Mouse (Mus musculus): ENCODE measurements around the gene Il17rd. TPM values are rescaled to one million over a fixed set of nuclear protein-coding genes. Genes with fewer than 3 reads are reported as not detected.

Il17rd gene
- polyA plus RNA-seq, 3 experiments from 2014 or later, result 0.18 to 0.40 (median 0.21) TPM

DNA sequence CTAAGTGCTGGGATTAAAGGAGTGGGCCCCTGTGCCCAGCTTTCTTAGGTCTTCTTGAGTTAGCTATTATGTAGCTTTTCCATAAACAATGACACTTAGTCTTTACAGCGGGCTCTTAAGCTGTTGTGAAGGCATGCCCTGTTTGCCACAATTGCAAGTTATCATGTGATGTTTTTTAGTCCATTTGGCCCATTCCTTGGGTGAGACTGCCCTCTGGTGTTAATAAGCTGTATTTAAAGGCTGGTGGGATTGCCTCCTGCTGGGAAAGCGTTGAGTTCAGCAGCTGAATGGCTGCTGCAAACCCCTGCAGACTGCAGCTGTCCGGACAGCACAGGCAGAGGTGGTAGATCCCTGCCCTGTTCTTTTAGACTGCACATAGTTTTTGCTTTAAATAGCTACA, 58.0 kb downstream of the Il17rd start:
- ATAC-seq, result peak; percentile 60

DNA sequence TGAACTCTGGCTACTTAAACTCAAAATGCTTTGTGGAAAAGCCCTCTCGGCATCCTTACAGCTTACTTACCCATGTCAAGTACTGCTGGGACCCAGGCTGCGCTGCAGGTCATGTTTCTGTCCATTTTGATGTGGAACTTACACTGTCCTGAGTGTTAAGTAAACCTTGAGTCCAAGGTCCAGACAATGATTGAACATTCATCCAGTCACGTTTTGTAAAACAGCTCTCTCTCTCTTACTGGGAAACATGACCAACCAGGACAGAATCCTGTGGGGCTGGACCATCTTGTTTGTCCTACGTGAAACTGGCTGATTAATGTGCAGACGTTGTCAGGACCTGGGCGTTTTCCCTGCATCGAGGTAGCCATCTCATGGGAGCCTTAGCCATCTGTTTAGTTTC, 63.0 kb downstream of the Il17rd start:
- no peak for ATAC-seq

DNA sequence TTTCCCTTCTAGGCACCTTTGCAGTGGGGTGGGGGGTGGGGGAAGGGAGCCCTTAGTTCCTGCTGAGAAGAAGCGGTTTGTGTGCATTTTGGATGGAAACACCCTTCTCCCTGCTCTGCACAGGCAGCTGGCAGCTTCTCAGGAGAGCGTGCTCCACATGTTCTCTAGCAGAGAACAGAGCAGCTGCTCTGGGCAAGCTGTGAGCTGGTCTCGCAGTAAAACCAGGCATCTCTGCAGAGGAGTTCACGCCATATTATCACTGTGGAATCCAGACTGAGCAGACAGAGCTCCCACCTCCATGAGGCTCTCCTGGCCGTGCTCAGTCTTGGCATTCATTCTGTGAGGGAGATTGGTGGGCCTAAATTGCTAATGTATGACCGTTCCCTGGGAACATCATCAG, 64.0 kb downstream of the Il17rd start:
- no peak for ATAC-seq

DNA sequence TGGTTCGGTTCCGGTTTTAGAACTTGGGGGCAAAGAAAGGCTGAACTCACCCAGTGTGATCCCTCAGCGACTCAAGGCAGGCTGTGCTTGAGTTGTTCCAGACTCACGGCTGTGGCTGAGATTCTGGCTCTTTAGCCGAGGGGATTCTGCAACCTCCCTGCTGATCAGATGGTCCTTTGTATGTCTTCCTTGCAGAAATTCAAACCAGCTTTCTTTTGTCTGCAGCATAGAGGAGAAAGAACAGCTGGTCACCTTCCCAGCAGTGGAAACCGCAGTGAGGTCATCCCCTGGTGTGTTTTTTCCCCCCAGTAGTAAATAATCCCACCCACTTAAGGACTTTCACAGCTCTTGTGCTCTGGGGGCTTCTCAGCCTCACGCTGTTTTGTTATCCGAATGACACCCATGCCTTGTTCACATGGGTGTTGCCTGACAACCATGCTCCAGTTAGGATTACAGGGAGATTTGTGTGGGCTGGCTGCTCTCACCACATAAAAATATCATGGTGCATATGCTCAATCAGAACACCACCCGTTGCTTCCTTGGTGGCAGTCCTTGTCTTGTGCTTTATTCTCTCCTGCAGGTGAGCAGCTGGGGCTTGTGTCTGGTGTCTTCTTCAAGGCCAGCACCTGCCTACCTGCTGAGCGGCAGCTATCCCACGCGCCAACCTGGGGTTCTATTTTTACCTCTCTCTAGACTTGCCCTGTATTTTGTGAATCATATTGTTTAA, 67.2 kb downstream of the Il17rd start:
- ATAC-seq, result no peak

DNA sequence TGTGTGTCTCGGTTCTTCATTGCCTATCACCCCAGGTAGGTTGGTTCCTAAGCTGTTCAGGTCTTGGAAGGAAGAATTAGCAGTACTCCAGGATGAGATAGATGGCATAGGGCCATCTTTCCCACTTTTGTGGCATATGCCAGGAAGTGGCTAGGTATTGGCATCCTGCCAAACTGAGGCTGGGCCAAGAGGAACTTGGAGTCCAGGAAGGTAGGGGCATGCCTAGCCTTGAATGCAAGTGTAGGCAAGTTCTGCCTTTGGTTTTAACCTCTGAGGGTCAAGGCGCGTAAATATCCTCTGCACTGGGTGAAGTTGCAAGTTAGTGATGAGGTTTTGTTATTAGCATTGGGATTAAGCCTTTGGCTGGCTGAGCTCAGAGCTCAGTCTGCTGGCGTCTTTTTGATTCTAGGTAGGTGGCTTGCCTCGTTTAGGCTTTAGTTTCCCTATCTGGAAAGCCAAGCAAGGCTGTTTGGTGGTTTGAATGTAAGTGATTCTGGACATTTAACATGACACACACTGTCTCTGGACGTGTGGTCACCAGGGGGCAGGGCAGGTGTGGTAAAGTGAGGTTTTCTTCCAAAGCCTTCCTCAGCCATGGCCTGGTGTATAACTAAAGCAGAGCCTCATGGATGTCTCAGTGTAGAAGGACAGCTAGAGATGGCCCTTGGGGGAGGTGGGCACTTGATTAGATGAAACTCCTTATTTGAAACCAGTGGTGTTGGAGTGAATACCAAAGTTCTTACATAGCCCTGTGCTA, 70.2 kb downstream of the Il17rd start:
- ATAC-seq, result no peak

DNA sequence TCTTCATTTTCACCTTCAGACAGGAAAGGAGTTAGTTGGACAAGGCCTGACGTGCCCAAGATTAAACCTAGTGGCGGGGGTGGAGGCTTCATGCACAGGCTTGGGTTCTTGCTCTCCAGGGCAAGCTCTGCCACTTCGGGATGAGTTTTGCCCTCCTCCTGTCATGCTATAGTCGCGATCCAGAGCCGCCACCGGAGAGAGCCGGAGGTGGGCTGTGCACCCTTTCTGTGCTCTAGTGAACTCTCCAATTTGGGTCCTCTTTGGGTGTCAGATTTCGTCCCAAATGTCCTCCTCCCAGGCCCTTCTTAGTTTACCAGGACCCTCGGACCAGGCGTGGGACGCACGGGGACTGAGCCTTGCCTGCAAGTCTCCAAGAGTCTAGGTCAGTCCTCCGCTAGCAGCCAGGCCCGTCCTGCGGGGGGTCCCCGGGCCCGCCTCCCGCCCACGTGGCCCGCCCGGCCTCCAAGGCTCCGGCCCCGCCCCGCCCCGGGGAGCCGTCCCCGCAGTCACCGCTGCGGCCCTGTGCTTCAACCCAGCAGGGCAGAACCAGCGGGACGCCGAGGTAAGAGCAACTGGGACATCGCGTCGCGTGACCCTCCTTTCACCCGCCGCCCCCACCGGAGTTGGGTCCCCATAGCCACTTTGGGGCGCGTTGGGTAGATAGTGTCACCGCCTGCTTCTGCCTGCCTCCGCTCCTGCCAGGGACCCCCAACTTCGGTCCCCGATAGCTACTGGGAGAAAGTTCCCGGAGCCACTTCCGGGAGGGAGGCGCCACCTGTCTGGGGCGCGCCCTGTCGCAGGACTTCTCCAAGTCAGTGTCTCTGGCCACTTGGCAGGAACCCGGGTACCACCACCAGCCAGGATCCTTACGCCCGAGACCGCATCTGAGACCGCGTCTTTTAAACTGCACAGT, 75.9 kb downstream of the Il17rd start, which contains the start of gene Arhgef3:
Arhgef3 (plus strand) TSS at position 538 of the 913 bp plus-strand sequence.
- ATAC-seq, result no peak

DNA sequence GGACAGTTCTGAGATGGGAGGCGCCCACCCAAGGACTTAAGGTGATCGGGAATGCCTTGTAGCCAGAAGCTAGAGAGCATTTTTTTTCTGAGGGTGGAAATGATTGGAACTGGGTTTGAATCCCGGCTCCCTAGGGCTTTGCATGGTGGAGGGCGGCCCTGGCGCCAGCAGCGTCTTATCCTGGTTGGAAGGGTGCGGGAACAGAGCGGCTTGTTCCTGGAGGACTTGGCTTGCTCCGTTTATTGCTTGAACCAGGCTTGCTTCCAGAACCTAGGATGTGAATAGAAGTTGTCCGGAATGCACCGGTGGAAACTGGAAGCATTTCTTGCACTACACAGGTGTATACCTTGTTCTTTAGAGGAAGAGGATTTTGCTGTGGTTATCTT, 76.5 kb downstream of the Il17rd start:
- no peak for ATAC-seq

DNA sequence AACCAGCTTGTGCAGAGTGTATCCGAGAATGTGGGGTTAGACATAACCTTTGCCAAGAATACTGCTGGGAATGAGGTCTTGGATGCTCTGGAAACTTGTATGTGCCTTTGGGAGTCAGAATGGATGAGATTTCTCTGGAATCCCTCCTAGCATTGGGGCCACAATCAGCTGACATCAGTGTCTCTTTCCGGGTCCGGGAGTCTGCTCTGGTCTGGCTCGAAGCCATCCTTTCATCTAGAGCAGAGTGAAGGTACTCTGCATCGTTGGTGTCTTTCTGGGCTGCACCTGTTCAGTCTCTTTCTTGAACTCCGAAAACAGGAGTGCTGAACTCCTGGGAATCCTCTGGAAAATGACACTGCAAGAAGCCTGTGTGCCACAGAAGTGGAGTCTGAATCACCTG, 77.2 kb downstream of the Il17rd start:
- ATAC-seq, result no peak

DNA sequence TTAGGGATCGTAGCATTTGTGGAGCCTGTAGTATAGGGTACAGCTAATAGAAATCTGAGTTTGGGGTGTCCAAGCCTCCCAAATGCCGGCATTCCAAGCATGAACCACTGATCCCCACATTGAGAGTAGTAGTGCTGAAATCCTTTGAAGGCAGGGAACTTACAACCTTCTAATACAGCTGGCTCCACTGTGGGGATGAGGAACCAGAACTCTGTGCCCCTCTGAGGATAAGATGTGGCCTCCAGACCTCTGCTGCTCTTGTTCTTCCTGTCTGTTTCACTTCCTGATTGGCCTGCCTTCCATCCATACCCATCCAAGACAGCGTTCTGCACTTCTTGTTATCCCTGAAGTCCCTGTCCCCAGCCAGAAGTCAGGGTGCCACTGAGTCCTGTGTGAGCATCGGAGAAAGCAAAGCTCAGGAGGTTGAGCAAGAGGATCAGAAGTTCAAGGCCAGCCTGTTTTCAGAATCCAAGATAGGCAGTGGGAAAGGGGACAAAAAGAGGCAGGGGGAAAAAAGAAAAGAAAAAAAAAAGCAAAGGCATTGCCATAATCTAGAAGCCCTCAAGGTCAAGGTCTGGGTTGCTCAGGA, 77.9 kb downstream of the Il17rd start:
- ATAC-seq, result no peak

DNA sequence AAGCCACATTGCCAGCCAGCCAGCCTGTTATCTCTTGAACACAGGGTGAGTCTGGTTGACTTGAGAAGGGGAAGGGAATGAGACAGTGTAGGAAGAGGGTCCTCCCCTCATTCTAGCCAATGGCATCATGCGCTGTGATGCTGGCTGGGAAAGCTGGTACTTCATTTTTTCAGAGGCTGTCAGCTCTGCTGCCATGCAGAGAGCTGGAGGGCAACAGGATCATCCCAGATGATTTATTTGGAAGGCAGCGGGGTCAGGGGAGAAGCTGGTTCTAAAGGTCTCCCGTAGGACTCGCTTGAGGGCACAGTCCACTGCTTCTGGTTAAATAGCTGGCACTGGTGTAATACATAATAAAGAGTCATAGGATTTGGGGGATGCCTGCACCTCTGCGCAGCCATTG, 79.8 kb downstream of the Il17rd start:
- ATAC-seq, result no peak

DNA sequence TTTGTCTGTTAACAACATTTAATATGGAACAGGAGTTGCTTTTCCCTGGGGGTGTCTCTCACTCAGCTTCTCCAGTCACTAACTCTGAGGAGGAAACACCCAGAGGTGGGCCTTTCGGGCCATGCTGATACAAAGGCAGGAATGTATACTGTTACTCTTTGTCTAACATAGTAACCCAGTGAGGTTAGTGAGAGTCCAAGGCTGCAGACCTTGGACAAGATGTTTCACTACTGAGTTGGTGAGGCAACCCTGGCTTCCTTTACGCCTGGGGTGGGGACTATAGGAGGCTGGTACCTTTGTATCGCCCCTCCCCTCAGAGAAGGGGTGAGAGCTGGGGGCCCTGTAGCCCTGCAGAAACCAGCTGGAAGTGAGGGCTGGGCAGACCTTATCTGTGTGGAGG, 83.9 kb downstream of the Il17rd start:
- ATAC-seq, result no peak

DNA sequence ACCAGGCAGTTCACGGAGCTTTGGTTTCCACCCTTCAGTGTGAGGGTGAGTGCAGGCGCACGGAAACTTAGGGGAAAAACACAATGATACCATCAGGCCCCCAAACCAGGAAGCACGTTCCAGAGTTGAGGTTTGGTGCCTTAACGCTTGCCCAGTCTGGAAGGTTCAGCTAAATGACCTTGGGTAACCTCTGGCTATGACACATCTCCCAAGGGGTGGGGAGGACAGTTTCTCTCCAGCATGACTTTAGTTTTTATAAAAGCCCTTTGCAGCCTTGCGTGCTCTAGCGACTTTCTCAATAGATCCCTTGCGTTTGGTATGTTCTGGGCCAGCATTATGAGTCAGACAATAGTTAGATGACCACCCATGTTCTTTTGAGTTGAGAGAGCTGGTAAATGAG, 84.8 kb downstream of the Il17rd start:
- no peak for ATAC-seq

DNA sequence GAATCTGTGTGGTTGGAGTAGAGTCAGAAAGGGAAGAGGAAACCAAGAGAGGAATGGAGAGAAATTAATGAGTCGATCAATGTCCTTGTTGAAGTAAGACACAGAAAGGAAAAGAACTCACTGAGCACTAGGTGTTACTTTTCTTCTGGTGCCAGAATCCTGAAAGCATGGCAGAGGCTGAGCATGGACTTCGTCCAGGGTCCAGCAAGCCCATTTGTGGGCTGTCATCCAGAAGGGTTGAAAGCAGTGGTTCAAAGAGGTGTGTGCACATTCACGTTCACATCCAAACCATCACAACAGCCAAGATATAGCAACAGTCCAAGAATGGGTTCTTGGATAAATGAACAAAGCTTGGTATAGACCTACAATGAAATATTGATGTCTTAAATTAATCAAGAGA, 91.3 kb downstream of the Il17rd start:
- ATAC-seq, result no peak

DNA sequence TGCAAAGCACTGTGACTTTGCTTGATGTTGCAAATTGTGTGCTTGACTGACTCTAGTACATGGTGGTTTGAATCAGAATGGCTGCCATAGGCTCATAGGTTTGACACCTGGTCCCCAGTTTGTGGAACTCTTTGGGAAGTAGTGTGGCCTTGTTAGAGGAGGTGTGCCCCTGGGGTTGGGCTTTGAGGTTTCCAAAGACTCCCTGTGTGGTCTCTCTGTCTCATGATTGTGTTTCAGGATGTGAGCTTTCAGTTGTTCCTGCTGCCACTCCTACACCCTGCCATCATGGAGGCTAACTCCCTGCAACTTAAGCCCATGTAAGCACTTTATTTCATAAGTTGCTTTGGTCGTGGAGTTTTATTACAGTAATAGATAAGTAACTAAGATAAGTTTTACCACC, 91.9 kb downstream of the Il17rd start:
- ATAC-seq, result no peak

DNA sequence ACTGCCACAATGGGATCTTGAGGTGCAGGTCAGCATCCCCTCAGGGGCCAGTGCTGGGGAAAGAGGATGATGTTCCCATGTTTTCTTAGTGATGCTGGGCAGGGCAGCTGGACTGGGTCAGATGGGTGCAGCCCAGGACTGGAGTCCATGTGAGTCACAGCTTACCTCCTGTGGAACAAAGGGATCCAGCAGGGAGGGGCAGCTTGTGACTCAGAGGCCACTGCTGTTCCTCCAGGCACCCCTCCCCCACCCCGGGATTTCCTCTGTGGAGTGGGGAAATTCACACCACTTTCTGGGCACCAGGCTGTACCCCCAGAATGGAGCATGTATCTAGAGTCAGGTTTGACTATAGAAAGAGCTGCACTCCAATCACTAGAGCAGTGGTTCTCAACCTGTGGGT, 92.8 kb downstream of the Il17rd start:
- no peak for ATAC-seq

DNA sequence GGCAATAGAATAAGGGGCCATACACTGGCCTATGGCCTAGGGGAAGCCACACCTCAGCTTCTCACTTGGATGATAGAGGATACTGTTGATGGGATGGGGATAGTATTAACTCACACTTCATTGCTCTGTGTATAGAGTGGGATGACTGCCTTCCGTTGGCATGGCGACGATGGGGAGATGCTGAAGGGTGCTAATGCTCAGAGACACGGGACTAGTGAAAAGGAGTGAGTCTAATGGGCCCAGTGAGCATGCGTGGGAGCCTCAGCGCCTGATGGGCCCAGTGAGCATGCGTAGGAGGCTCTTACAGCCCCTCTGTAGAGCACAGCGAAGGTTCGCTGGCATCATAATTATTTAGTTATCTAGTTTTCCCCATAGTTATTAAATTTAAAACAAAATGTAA, 100.2 kb downstream of the Il17rd start:
- ATAC-seq, result no peak

DNA sequence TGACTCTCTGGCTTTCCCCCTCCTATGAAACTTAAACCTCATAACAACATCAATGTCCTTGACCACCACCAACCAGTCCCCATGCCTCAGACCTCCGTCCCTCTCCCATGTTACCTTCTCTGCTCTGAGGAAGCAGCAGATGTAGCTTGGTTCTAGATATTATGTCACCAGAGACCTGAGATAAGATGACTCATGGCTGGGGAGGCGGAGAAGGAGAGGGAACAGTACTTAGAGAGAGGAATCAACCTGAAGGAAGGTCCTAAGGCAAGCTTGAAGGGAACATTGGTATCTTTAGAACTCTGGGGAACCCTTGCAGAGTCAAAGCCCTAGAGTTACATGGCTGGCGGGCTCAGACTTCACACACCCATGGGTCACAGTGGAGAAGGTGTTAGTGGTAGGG, 101.2 kb downstream of the Il17rd start:
- ATAC-seq, result no peak

DNA sequence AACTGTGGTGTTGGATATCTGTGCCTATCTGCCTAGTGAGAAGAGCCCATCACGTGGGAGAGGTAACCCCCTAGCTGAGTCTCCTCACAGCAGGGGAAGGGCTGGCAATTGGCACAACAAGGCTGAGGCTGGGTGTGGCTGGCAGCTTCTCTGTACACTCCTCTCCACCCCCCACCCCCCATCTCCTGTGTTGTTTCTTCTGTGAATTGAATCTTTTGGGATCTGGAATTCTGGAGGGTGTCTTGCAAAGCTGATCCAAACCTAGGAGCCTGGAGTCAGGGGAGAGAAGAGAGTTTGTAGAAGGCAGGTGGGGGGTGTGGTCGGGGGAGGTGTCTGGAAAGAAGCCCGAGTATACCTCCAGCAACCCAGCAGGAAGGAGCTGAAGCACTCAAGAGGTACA, 102.7 kb downstream of the Il17rd start:
- no peak for ATAC-seq

DNA sequence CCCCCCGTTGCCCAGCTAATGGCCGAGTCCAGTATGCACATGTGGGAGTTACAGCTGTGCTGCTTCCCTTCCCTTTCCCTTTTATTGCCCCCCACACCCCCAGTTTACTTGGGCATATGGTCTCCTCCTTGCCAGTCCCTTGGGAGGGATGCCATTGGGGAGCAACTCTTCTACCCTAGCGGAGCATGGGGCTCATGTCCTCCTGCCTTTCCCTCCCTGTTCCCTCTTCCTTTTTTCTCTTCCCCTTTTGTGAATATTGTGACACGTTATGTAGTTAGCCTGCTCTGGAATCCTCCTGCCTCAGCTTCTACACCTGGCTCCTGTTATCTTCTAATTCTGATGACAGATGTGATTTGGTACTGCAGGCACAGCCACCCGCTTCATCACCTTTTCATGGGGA, 103.9 kb downstream of the Il17rd start:
- no peak for ATAC-seq

DNA sequence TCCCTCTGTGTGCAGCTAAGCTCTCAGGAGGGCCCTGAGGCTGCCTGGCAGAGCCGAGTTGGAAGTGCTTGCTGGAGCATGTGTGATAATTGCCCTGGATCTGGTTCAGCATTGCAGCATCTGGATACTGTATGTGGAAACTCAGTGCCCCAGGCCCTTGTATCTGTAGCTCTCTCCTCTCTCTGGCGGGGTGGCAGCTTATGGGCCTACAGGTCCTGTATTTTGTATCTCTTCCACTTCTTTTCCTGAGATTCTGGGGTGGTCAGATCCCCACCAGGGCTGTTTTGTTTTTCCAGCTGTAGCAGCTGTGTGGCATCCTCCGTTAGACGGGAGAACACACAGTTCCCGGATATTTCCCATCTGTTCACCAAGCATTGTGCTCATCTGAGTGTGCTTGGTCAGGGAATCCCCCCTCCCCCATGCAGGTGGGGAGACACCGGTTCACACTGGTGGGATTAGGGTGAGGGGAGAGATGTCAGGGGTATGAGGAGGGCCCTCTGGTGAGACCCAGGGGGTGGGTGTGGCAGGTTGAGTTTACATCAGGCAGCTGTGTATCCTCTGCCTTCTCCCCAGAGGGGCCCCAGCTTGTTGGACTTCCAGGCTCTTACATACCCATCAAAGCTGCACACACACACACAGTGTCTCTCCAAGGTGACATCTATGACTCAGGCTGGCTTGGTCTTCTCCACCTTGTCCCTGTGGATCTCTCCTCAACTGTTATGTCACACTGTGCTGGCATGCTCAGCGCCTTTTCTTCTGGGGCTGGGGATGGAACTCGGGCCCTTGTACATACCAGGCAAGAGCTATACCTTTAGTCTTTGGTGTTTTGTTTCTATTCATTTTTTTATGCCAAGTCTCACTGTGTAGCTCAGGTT, 106.7 kb downstream of the Il17rd start:
- ATAC-seq, result no peak

DNA sequence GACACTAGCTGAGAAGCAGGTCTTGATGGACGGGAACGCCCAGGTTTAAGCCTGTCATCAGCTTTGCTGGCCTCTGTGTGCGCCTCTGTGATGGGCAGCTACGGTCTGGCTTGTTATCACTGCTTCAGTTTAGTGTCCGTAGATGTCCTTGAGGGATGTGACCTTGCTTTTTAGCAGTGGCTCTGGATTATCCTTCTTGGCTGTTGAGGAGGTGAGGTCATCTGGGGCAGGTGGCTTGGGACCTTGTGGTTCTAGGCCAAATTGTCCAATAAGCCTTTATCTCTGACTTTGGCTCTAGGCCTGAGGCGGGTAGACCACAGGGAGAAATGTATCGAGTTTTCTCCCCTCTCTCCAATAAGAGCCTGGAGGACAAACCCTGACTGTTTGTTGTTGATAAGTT, 109.0 kb downstream of the Il17rd start:
- no peak for ATAC-seq

DNA sequence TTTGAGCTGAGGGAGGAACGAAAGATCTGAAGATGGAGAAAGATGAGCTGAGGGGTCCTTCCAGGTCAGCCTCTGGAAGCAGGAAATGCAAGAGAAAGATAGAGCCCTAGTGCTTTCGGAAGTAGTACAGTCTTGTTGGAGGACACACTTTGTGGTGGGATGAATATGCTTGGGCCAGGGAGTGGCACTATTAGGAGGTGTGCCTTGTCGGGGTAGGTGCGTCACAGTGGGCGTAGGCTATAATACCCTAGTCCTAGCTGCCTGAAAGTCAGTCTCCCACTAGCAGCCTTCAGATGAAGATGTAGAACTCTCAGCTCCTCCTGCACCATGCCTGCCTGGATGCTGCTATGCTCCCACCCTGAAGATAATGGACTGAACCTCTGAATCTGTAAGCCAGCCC, 110.7 kb downstream of the Il17rd start:
- no peak for ATAC-seq
